Mouse (Mus musculus) limb, embryonic 10.5 days (tissue): ENCODE measurements around the gene Pid1. TPM values are rescaled to one million over a fixed set of nuclear protein-coding genes. Genes with fewer than 3 reads are reported as not detected.

Experiments
- DNase-seq: peaks from one replicate; pipeline ENCODE4 v3.0.0-alpha.2; 2017; ENCODE audit warnings: low spot score
- H3K27ac ChIP-seq: fragments of 300-500 bp; sonication (generic); 2 replicates; pipeline ENCODE4 v1.5.1; 2016; ENCODE audit warnings: mild to moderate bottlenecking
- H3K27me3 ChIP-seq: fragments of 300-500 bp; sonication (generic); 2 replicates; pipeline ENCODE4 v1.6.1; 2016; ENCODE audit warnings: low read depth, mild to moderate bottlenecking; ENCODE audit not compliant: poor library complexity, severe bottlenecking
- H3K36me3 ChIP-seq: fragments of 300-500 bp; sonication (generic); 2 replicates; pipeline ENCODE4 v1.6.1; 2016; ENCODE audit warnings: mild to moderate bottlenecking, moderate library complexity
- H3K4me1 ChIP-seq: fragments of 300-500 bp; sonication (generic); 2 replicates; pipeline ENCODE4 v1.6.1; 2016
- H3K4me3 ChIP-seq: fragments of 300-500 bp; sonication (generic); 2 replicates; pipeline ENCODE4 v1.5.1; 2016; ENCODE audit warnings: mild to moderate bottlenecking, moderate library complexity
- H3K9me3 ChIP-seq: fragments of 300-500 bp; sonication (generic); replicated peaks from 2 replicates; pipeline ENCODE4 v1.6.1; 2016; ENCODE audit warnings: mild to moderate bottlenecking
- WGBS: fragments of 180-500 bp; shearing (Covaris S2); methylation state at CpG from one replicate; pipeline ENCODE4 v1.1.7; 2016; 5-methylcytosine and 5-hydroxymethylcytosine counted together
- polyA plus RNA-seq: library from polyadenylated mRNA; unstranded; fragments of >200 nt; fragmentation: Nextera tagmentation; extraction: Ambion mirVana; gene quantifications from 2 replicates; pipeline ENCODE4 v1.2.1, GENCODE M21; 2016

The Pid1 gene
- polyA plus RNA-seq, 1 experiment from 2014 or later: 3.7 TPM

GRCm38 (mm10) chr1:84284293-84285068, 79.5 kb downstream of the Pid1 start:
- no peaks in the 10 kb centered on the region for H3K9me3 ChIP-seq
- H3K27ac ChIP-seq: peak overlapping the region; percentile 76
- 3% methylated on average over 53 of the region's 53 CpGs for WGBS
- peak overlapping the region; percentile 63 for H3K4me3 ChIP-seq
- H3K27me3 ChIP-seq: peaks cover 29% of the 10 kb centered on the region
- DNase-seq: peak; percentile 68
- no peaks in the 10 kb centered on the region for H3K36me3 ChIP-seq
- H3K4me1 ChIP-seq: peaks cover 9% of the 10 kb centered on the region

GRCm38 (mm10) chr1:84283119-84283518, 80.9 kb downstream of the Pid1 start:
- peaks cover 29% of the 10 kb centered on the region for H3K27me3 ChIP-seq
- no peak overlapping the region for H3K4me3 ChIP-seq
- no peak for DNase-seq
- WGBS: 9% methylated on average over 2 of the region's 2 CpGs
- H3K36me3 ChIP-seq: no peaks in the 10 kb centered on the region
- H3K9me3 ChIP-seq: no peaks in the 10 kb centered on the region
- H3K27ac ChIP-seq: no peak overlapping the region
- H3K4me1 ChIP-seq: peaks cover 9% of the 10 kb centered on the region

GRCm38 (mm10) chr1:84280171-84280570, 83.8 kb downstream of the Pid1 start:
- WGBS: 93% methylated on average over 3 of the region's 3 CpGs
- Histone ChIP-seq H3K9me3 (no peaks in the 10 kb centered on the region), H3K36me3 (no peaks in the 10 kb centered on the region), H3K4me3 (no peak overlapping the region), H3K27ac (no peak overlapping the region), H3K27me3 (peaks cover 21% of the 10 kb centered on the region), H3K4me1 (peaks cover 9% of the 10 kb centered on the region)
- no peak for DNase-seq

GRCm38 (mm10) chr1:84278359-84279255, 85.4 kb downstream of the Pid1 start:
- no peaks in the 10 kb centered on the region for H3K4me1 ChIP-seq
- no peak overlapping the region for H3K27ac ChIP-seq
- no peak overlapping the region for H3K4me3 ChIP-seq
- H3K36me3 ChIP-seq: no peaks in the 10 kb centered on the region
- 88% methylated on average over 7 of the region's 7 CpGs for WGBS
- peaks cover 6% of the 10 kb centered on the region for H3K27me3 ChIP-seq
- H3K9me3 ChIP-seq: no peaks in the 10 kb centered on the region
- no peak for DNase-seq

GRCm38 (mm10) chr1:84272951-84273350, 91.0 kb downstream of the Pid1 start:
- Histone ChIP-seq H3K9me3 (no peaks in the 10 kb centered on the region), H3K4me3 (no peak overlapping the region), H3K4me1 (no peaks in the 10 kb centered on the region), H3K36me3 (no peaks in the 10 kb centered on the region), H3K27me3 (no peaks in the 10 kb centered on the region), H3K27ac (no peak overlapping the region)
- 81% methylated on average over 4 of the region's 4 CpGs for WGBS
- no peak for DNase-seq

- 93% methylated on average over 2 of the region's 2 CpGs for WGBS
- Histone ChIP-seq H3K4me1 (no peaks in the 10 kb centered on the region), H3K9me3 (no peaks in the 10 kb centered on the region), H3K27me3 (no peaks in the 10 kb centered on the region), H3K36me3 (no peaks in the 10 kb centered on the region), H3K27ac (no peak overlapping the region), H3K4me3 (no peak overlapping the region)
- DNase-seq: no peak
These were observed 92.2 kb downstream of the Pid1 start for GRCm38 (mm10) chr1:84271712-84272200.

- Histone ChIP-seq H3K9me3 (no peaks in the 10 kb centered on the region), H3K27ac (no peak overlapping the region), H3K4me1 (0 out of 2 replicates have a peak, but pooled peaks cover 4% of the 10 kb centered on the region), H3K4me3 (no peak overlapping the region), H3K27me3 (no peaks in the 10 kb centered on the region), H3K36me3 (no peaks in the 10 kb centered on the region)
- no peak for DNase-seq
- 93% methylated on average over 2 of the region's 2 CpGs for WGBS
These were observed 106.3 kb downstream of the Pid1 start for GRCm38 (mm10) chr1:84257656-84258055.

GRCm38 (mm10) chr1:84254361-84254760, 109.6 kb downstream of the Pid1 start:
- Histone ChIP-seq H3K9me3 (no peaks in the 10 kb centered on the region), H3K4me1 (0 out of 2 replicates have a peak, but pooled peaks cover 4% of the 10 kb centered on the region), H3K27ac (no peak overlapping the region), H3K36me3 (no peaks in the 10 kb centered on the region), H3K4me3 (no peak overlapping the region), H3K27me3 (no peaks in the 10 kb centered on the region)
- WGBS: 85% methylated on average over 5 of the region's 5 CpGs
- DNase-seq: no peak

GRCm38 (mm10) chr1:84253838-84254237, 110.1 kb downstream of the Pid1 start:
- Histone ChIP-seq H3K4me3 (no peak overlapping the region), H3K4me1 (0 out of 2 replicates have a peak, but pooled peaks cover 4% of the 10 kb centered on the region), H3K27me3 (no peaks in the 10 kb centered on the region), H3K36me3 (no peaks in the 10 kb centered on the region), H3K27ac (no peak overlapping the region), H3K9me3 (no peaks in the 10 kb centered on the region)
- whole genome bisulfite sequencing: 57% methylated on average over 3 of the region's 3 CpGs
- no peak for DNase-seq

GRCm38 (mm10) chr1:84251205-84251604, 112.8 kb downstream of the Pid1 start:
- no peaks in the 10 kb centered on the region for H3K9me3 ChIP-seq
- 71% methylated on average over 1 of the region's 1 CpGs for WGBS
- no peaks in the 10 kb centered on the region for H3K27me3 ChIP-seq
- no peak overlapping the region for H3K4me3 ChIP-seq
- H3K27ac ChIP-seq: no peak overlapping the region
- 0 out of 2 replicates have a peak, but pooled peaks cover 4% of the 10 kb centered on the region for H3K4me1 ChIP-seq
- no peaks in the 10 kb centered on the region for H3K36me3 ChIP-seq
- no peak for DNase-seq

GRCm38 (mm10) chr1:84250770-84251169, 113.2 kb downstream of the Pid1 start:
- 79% methylated on average over 1 of the region's 1 CpGs for WGBS

GRCm38 (mm10) chr1:84249772-84250338, 114.1 kb downstream of the Pid1 start:
- 89% methylated on average over 6 of the region's 6 CpGs for WGBS
- H3K4me1 ChIP-seq: 0 out of 2 replicates have a peak, but pooled peaks cover 4% of the 10 kb centered on the region
- H3K27ac ChIP-seq: no peak overlapping the region
- no peaks in the 10 kb centered on the region for H3K27me3 ChIP-seq
- H3K4me3 ChIP-seq: no peak overlapping the region
- H3K9me3 ChIP-seq: no peaks in the 10 kb centered on the region
- DNase-seq: no peak
- no peaks in the 10 kb centered on the region for H3K36me3 ChIP-seq

More at GRCm38 (mm10) chr1:84250770-84251169, 113.2 kb downstream of the Pid1 start:
- Histone ChIP-seq H3K9me3 (no peaks in the 10 kb centered on the region), H3K27me3 (no peaks in the 10 kb centered on the region), H3K4me3 (no peak overlapping the region), H3K4me1 (0 out of 2 replicates have a peak, but pooled peaks cover 4% of the 10 kb centered on the region), H3K27ac (no peak overlapping the region), H3K36me3 (no peaks in the 10 kb centered on the region)
- DNase-seq: no peak
